Mouse (Mus musculus) megakaryocyte, adult 5-6 weeks (primary cell): ENCODE measurements around the gene Spdye4b. TPM values are rescaled to one million over a fixed set of nuclear protein-coding genes. Genes with fewer than 3 reads are reported as not detected.
A peak's percentile ranks its signal among the peaks of the same experiment; 100 is the strongest.

Experiments
- ATAC-seq: 2 replicates; pipeline ENCODE4 v1.8.0; 2016; ENCODE audit warnings: mild to moderate bottlenecking, inconsistent platforms; ENCODE audit not compliant: poor library complexity, severe bottlenecking
- total RNA-seq, 2 experiments: library from RNA; stranded (forward) in 1 of 2; stranded (reverse) in 1 of 2; fragments of 153-499, 151-499 nt in 1 of 2; fragments of 221-1000, 200-1000 nt in 1 of 2; gene quantifications; 2 replicates each; pipeline versions ENCODE4 v1.2.3 to v1.2.4; 2015 to 2017

Spdye4b gene
- total RNA-seq, 2 experiments from 2014 or later: not detected

GRCm38 (mm10) chr5:143205015-143205414 lies 24.2 kb downstream of the Spdye4b start:
- no peak for ATAC-seq

GRCm38 (mm10) chr5:143213832-143214231 lies 33.0 kb downstream of the Spdye4b start:
- no peak for ATAC-seq

- ATAC-seq: no peak
Observed at GRCm38 (mm10) chr5:143220996-143221395, 40.2 kb downstream of the Spdye4b start.

GRCm38 (mm10) chr5:143222287-143222686 lies 41.5 kb downstream of the Spdye4b start:
- no peak for ATAC-seq

- no peak for ATAC-seq
Observed at GRCm38 (mm10) chr5:143226790-143227189, 46.0 kb downstream of the Spdye4b start, which contains the start of gene Spdye4a. Gene Spdye4a, minus strand, starts transcription at chr5:143226890.

- peak; percentile 95 for ATAC-seq
Observed at GRCm38 (mm10) chr5:143235028-143235693, 54.3 kb downstream of the Spdye4b start, which contains the start of gene Zfp12. Gene Zfp12, plus strand, starts transcription at chr5:143235163.

- no peak for ATAC-seq
Observed at GRCm38 (mm10) chr5:143236036-143236435, 55.2 kb downstream of the Spdye4b start.

- ATAC-seq: no peak
Observed at GRCm38 (mm10) chr5:143244926-143245325, 64.1 kb downstream of the Spdye4b start.

GRCm38 (mm10) chr5:143252039-143252438 lies 71.2 kb downstream of the Spdye4b start:
- ATAC-seq: no peak

GRCm38 (mm10) chr5:143252791-143253185 lies 72.0 kb downstream of the Spdye4b start:
- ATAC-seq: no peak

GRCm38 (mm10) chr5:143253186-143253880 lies 72.5 kb downstream of the Spdye4b start:
- ATAC-seq: no peak

- 0 out of 2 replicates have a peak, but pooled peaks have one; percentile 24 for ATAC-seq
Observed at GRCm38 (mm10) chr5:143253881-143254486, 73.2 kb downstream of the Spdye4b start.

Other genes with a start within 250 kb of the Spdye4b start
- not detected in 2 replicates for gene Fscn1, start 220.7 kb upstream of the Spdye4b start, total RNA-seq (2015)
- 0.08 and 0.11 TPM in 2 replicates for gene Fscn1, start 220.7 kb upstream of the Spdye4b start, total RNA-seq (2017)
- gene Rnf216, start 68.0 kb upstream of the Spdye4b start, total RNA-seq (2015): 37.2 and 44.1 TPM in 2 replicates
- 38.1 and 57.9 TPM in 2 replicates for gene Rnf216, start 68.0 kb upstream of the Spdye4b start, total RNA-seq (2017)
- not detected in 2 replicates for gene Olfr718-ps1, start 33.4 kb upstream of the Spdye4b start, total RNA-seq (2015)
- gene Olfr718-ps1, start 33.4 kb upstream of the Spdye4b start, total RNA-seq (2017): not detected in 2 replicates
- 3.8 and 5.1 TPM in 2 replicates for gene Rbak, start 242 bp upstream of the Spdye4b start, total RNA-seq (2015)
- 6.6 and 8.7 TPM in 2 replicates for gene Rbak, start 242 bp upstream of the Spdye4b start, total RNA-seq (2017)
- gene Spdye4a, start 45.9 kb downstream of the Spdye4b start, total RNA-seq (2015): not detected in 2 replicates
- not detected in 2 replicates for gene Spdye4a, start 45.9 kb downstream of the Spdye4b start, total RNA-seq (2017)
- 1.5 and 3.1 TPM in 2 replicates for gene Zfp12, start 54.1 kb downstream of the Spdye4b start, total RNA-seq (2015)
- gene Zfp12, start 54.1 kb downstream of the Spdye4b start, total RNA-seq (2017): 6.4 and 6.7 TPM in 2 replicates
- 0.32 and 0.47 TPM in 2 replicates for gene Zfp316, start 89.0 kb downstream of the Spdye4b start, total RNA-seq (2015)
- 1.2 and 1.4 TPM in 2 replicates for gene Zfp316, start 89.0 kb downstream of the Spdye4b start, total RNA-seq (2017)
- 0.09 TPM in 1 of 2 replicates, not detected in the other for gene Zfp853, start 112.6 kb downstream of the Spdye4b start, total RNA-seq (2015)
- gene Zfp853, start 112.6 kb downstream of the Spdye4b start, total RNA-seq (2017): not detected in 2 replicates
- 22.4 TPM in 2 replicates for gene E130309D02Rik, start 134.3 kb downstream of the Spdye4b start, total RNA-seq (2015)
- gene E130309D02Rik, start 134.3 kb downstream of the Spdye4b start, total RNA-seq (2017): 10.2 and 13.7 TPM in 2 replicates
- gene Zdhhc4, start 148.2 kb downstream of the Spdye4b start, total RNA-seq (2015): 48.5 and 55.0 TPM in 2 replicates
- gene Zdhhc4, start 148.2 kb downstream of the Spdye4b start, total RNA-seq (2017): 22.3 and 24.6 TPM in 2 replicates
- not detected in 2 replicates for gene Grid2ip, start 176.3 kb downstream of the Spdye4b start, total RNA-seq (2015)
- gene Grid2ip, start 176.3 kb downstream of the Spdye4b start, total RNA-seq (2017): not detected in 2 replicates
- gene Kdelr2, start 222.8 kb downstream of the Spdye4b start, total RNA-seq (2015): 56.4 and 58.9 TPM in 2 replicates
- 91.2 and 100.0 TPM in 2 replicates for gene Kdelr2, start 222.8 kb downstream of the Spdye4b start, total RNA-seq (2017)